Mouse (Mus musculus) lung, postnatal 36 days (tissue): ENCODE measurements around the gene Mylk.

Experiments used
- DNase-seq: peaks from one replicate; pipeline ENCODE4 v3.0.0; 2022; ENCODE audit warnings: mixed read lengths

Mylk gene

DNA sequence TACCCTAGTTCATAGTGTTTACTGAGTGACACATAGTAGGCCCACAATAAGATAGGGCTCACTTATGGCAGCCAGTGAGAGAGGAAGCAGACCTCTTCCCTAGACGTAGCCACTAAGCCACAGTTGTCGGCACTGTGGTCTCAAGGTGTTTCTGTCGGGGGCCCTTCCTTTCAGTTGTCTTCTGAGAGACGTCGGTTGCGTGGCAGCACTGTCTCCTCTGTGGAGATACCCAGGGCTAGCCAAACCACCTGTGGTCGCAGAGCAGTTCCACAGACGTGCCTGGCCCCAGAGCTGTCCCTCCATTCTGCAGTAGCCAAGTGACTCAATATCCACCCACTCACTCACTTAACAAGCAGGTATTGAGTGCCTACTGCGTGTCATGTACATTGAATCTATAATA, 205.9 kb downstream of the Mylk start:
- DNase-seq, result no peak

GRCm38 (mm10) chr16:34952254-34952653, 207.2 kb downstream of the Mylk start:
- peak; percentile 58 for DNase-seq

- DNase-seq, result no peak
Measured at GRCm38 (mm10) chr16:34952798-34953197, 207.8 kb downstream of the Mylk start.

DNA sequence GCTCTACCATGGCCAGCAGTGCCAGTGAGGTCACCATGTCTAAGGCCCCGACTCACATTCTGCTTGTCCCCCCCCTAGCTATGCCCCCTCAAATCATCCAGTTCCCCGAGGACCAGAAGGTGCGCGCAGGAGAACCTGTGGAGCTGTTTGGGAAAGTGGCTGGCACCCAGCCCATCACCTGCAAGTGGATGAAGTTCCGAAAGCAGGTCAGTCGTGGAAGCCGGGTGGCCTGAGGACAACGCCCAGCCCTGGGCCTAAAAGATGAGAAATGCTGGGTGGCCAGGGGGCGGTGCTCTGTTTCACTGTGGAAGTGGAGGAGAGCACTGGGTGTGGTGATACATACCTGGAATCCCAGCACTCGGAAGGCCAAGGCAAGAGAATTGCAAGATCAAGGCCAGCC, 208.5 kb downstream of the Mylk start:
- no peak for DNase-seq

- DNase-seq, result no peak
Measured at GRCm38 (mm10) chr16:34957487-34958230, 212.6 kb downstream of the Mylk start.

- DNase-seq, result peak; percentile 90
Measured at GRCm38 (mm10) chr16:34958667-34959066, 213.7 kb downstream of the Mylk start.

GRCm38 (mm10) chr16:34959261-34959660, 214.3 kb downstream of the Mylk start:
- DNase-seq, result peak; percentile 66

- DNase-seq, result peak; percentile 35
Measured at GRCm38 (mm10) chr16:34960243-34960642, 215.2 kb downstream of the Mylk start.

DNA sequence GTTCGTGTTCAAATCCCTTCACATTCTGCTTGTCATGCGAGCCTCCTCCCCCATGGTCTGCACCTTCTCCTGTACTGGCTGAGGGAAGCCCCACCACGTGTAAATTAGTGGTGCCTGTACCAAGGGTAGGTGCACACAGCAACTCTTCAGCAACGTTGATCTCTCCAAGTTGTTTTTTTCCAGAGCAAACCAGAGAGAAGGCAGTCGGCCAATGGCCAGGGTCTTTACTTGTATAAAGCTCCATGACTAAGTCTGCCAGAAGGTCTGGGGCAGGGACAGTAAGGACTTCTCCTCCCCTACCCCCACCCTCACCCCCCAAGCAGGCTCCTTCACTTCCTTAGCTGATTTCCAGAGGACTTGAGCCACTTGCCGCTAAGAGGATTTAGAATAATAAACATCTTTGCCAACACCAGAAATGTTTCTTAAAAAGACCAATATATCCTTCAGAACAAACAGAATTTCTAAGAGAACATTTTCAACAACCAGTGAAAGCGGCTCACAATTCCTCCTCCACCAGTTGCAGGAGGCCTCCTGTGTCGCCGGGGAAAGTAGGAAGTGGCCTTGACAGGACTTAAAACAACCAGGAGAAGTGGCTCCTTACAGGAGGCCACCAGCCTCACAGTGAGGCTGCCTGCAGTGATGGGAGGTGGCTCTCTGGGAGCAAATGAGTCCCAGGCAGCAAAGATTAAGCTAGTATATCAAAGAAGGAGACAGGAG, 216.0 kb downstream of the Mylk start:
- no peak for DNase-seq

GRCm38 (mm10) chr16:34962322-34962721, 217.3 kb downstream of the Mylk start:
- DNase-seq, result peak; percentile 66

DNA sequence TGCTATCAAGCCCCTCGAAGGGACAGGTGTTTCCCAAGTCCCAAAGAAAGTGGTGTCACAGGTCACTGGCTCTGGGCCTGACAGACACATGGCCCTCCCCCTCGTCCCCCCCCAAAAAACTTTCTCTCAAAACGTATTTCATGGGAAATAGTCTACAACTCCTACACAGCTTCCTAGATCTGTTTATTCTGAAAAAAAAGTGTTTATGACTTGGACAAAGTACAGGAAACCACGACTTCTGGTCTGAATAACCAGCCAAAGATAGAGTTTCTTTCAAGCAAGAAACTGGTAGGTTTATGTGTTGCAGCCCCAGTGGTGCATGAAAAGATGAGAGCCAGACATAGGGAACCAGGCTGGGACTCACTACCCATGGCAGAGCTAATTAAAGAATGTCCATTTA, 218.0 kb downstream of the Mylk start:
- DNase-seq, result no peak

DNA sequence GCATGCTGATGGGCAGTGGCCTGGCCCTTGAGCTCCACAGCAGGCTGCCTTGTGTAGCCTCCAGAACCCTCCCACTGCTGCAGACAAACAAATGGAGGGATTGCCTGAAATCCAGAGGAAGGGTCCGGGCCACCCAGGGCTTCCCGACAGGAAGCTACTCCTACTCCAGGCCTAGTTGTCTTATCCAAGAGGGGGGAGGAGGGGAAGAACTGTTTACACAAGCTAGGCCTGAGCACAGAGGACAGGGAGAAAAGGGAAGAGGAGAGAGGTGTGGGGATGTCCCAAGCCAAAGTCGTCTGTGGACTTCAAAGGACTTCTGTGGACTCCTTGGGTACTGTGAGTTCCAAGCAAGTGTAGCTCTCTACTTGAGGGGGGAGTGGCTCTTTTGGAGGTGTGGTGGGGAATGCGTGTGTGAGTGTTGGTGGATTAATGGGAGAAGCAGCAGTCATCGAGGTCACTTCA, 221.6 kb downstream of the Mylk start:
- DNase-seq, result peak; percentile 78

DNA sequence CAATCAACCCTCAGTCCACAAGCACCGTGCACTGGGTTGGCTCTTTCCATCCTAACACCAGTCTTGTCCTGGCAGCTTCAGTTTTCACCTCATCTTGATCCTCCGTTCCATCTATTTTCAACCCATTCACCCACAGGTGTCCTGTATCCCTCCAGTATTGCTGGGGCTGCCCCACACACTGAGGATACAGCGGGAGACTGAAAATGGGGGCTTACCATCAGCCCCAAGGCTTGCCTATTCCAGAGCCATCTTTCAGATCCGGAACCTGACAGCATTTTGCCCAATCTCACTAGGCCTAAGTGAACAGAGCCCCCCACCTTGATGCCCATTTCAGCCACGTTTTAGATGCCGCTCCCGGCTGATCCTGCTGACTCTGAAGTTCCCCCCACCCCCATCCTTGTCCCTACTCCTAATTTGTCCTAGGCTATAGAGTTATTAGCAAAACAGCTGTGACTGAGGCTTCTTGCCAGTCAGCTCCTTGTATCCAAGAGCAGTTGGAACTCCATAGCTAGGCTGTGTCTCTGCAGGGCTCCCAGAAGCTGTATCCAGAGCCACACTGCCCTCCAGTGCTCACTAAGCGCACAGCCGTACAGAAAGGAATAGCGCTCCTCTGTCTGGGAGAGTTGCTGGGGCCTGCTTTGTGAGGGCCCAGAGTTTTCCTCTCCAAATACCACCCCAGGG, 222.2 kb downstream of the Mylk start:
- DNase-seq, result peak; percentile 89

DNA sequence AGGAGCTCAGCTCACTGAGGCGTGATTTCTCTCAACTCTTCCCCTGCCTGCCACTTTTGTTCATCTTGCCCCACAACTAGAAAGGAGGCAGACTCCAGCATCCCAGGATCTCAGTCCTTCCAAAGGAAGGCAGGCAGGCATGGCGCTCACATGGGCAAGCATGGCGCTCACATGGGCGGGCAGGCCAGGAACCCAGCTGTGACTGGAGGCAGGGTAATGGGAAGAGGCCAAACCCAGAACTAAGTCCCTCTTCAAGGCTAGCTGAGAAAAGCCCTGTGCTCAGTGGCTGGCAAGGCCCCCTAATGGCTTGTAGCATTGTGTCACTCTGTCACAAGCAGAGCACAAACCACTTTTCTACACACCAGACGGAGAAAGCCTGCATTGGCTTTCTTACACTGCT, 223.2 kb downstream of the Mylk start:
- no peak for DNase-seq

GRCm38 (mm10) chr16:34972471-34972870, 227.5 kb downstream of the Mylk start:
- no peak for DNase-seq

DNA sequence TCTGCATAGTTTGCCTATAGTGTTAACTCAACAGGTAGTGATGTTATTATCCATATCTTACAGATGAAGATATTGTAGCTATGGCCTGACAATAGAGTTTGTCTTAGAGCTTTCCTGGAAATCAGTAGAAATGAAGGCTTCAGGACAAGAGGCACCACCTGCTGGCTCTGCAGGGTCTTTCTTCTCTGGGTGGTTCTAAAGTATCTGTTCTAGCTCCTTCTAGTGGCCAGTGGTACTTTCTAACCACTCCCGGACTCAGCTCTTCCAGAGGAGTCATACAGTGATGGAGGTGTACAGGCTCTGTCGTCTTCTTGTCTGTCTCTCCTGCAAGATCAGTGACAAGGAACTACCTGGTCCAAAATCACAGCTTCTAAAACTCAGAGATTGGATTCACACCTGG, 230.5 kb downstream of the Mylk start:
- no peak for DNase-seq

DNA sequence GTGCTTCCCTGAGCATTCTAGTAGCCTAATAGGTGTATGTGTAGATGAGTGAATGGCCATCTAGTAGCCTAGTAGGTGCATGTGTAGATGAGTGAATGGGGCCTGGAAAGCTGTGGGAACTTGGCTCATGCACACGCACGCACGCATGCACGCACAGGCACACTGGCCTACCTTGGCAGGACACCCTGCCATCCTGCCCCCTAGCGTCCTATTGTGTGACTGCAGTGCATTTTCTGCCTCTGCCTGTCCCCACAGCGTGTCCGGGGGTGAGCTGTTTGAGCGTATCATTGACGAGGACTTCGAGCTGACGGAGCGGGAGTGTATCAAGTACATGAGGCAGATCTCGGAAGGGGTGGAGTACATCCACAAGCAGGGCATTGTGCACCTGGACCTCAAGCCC, 231.6 kb downstream of the Mylk start:
- DNase-seq, result no peak

DNA sequence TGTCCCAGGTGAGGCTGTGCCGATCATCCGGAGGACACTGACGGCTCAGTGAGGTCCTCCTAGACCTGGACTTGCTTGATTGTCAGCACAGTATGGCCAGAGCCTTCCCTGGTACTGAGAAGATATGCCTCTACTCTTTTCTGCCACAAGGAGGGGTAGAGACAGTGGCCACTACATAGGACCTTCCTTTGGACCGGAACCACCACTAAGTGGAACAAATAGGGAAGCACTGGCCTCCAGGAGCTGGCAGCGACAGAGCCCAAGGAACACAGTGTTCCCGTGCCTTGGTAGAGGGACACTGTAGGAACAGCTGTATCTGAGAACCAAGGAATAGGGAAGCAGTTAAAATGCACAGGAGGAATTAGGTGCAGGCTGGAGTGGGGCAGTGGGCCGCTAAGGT, 233.0 kb downstream of the Mylk start:
- DNase-seq, result no peak

- no peak for DNase-seq
Measured at GRCm38 (mm10) chr16:34981009-34981408, 236.0 kb downstream of the Mylk start.

DNA sequence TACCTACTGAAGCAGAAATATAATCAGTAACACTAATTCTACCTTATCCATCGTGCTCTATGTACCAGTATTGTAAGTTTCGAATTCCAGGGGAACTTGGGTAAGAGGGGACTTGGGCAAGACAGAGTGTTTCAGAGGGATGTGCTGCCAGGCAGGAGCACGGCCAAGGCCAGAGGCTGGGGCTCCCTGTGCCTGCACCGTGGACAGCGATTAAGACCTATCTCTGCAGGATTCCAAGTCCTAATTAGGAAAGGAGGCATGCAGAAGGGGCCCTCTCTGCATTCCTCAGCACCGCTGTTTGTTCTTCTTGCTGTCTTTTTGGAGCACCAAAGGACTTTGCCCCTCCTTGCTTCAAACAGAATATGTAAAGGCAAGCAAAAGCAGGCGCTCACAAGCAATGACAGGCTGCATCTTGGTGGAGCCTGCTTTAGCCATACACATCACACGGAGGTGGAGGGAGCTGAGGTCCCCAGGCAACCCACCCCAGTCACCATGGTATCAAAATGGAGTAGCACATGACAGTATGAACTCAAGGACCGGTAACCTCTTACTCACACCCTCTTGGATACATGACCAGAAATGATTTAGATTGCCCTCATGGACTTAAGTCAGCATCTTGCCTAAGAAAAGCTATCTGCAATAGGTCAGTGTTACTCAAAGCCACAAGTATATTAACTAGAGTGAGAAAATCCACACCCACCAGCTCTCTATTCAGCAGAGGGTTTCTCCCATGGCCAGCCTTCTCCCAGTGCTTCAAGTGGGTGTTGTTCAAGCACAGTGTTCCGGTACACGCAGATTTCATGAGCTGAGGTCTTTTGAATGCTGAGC, 239.4 kb downstream of the Mylk start:
- no peak for DNase-seq

DNA sequence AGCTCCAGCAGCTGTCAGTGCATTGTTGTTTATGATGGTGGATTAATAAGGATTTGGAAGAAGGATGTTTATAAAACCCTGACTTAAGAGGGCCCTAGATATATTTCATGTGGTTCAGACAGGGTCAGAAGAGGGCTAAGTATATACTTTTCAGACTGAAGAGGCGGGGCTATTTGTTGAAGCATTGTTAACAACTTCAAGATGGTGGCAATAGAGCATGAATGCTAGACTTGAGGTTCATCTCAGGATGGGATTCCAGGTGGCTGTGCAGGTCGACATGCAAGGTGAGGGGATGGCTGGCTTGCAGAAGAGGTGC, 240.0 kb downstream of the Mylk start:
- no peak for DNase-seq

DNA sequence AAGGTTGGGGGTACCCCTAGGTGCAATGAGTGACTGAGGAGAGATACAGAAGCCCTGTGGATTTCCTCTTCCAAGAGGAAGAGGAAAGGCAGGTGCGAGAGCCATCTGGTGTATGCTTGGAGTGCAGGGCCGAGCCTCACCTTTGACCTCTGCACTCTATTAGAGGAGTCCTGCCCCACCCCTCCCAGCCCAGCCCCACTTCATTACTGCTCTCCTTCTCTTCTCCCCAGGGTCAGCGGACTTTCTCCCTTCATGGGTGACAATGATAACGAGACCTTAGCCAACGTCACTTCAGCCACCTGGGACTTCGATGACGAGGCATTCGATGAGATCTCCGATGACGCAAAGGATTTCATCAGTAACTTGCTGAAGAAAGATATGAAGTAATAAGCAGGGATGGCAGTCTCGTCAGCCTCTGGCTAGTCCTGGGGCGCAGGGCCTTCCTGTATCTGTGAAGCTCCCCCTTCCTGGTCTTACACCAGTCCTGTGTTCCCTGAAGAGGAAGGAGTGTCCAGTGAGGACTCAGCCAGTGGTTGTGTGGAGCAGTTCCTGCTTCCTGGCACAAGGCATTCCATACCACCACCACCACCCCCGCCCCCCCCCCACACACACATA, 241.3 kb downstream of the Mylk start:
- DNase-seq, result no peak

GRCm38 (mm10) chr16:34991365-34991764, 246.4 kb downstream of the Mylk start:
- no peak for DNase-seq
